Mouse (Mus musculus) kidney, embryonic 15.5 days (tissue): ENCODE results near the gene Cnpy1. TPM values are rescaled to one million over a fixed set of nuclear protein-coding genes. Genes with fewer than 3 reads are reported as not detected.

Experiments
- ATAC-seq: fragments of 200-750 bp; cut with Nextera tagmentation; replicated peaks from 2 replicates; pipeline ENCODE4 v1.8.0; 2017; ENCODE audit warnings: moderate TSS enrichment; ENCODE audit not compliant: low FRiP score
- H3K27ac ChIP-seq: fragments of 300-500 bp; sonication (generic); 2 replicates; pipeline ENCODE4 v1.5.1; 2015; ENCODE audit warnings: mild to moderate bottlenecking, inconsistent platforms
- H3K27me3 ChIP-seq: fragments of 300-500 bp; sonication (generic); 2 replicates; pipeline ENCODE4 v1.6.1; 2015; ENCODE audit warnings: inconsistent platforms
- H3K36me3 ChIP-seq: fragments of 300-500 bp; sonication (generic); 2 replicates; pipeline ENCODE4 v1.6.1; 2015; ENCODE audit warnings: inconsistent platforms
- H3K4me1 ChIP-seq: fragments of 300-500 bp; sonication (generic); 2 replicates; pipeline ENCODE4 v1.6.1; 2015; ENCODE audit warnings: inconsistent platforms
- H3K4me2 ChIP-seq: fragments of 300-500 bp; sonication (generic); 2 replicates; pipeline ENCODE4 v1.6.1; 2015; ENCODE audit warnings: moderate library complexity, mild to moderate bottlenecking, inconsistent platforms
- H3K4me3 ChIP-seq: fragments of 300-500 bp; sonication (generic); replicated peaks from 2 replicates; pipeline ENCODE4 v1.5.1; 2015; ENCODE audit warnings: mild to moderate bottlenecking, inconsistent platforms
- H3K9ac ChIP-seq: fragments of 300-500 bp; sonication (generic); 2 replicates; pipeline ENCODE4 v1.6.1; 2015; ENCODE audit warnings: mild to moderate bottlenecking, inconsistent platforms
- H3K9me3 ChIP-seq: fragments of 300-500 bp; sonication (generic); replicated peaks from 2 replicates; pipeline ENCODE4 v1.6.1; 2016; ENCODE audit warnings: inconsistent platforms
- WGBS: fragments of 180-500 bp; shearing (Covaris S2); methylation state at CpG from one replicate; pipeline ENCODE4 v1.1.7; 2015; ENCODE audit warnings: mixed read lengths; 5-methylcytosine and 5-hydroxymethylcytosine counted together
- polyA plus RNA-seq: library from polyadenylated mRNA; unstranded; fragments of >200 nt; fragmentation: Nextera tagmentation; extraction: Ambion mirVana; gene quantifications from 2 replicates; pipeline ENCODE4 v1.2.1, GENCODE M21; 2015

Gene Cnpy1
- polyA plus RNA-seq = 0.16 and 0.17 TPM in 2 replicates

DNA sequence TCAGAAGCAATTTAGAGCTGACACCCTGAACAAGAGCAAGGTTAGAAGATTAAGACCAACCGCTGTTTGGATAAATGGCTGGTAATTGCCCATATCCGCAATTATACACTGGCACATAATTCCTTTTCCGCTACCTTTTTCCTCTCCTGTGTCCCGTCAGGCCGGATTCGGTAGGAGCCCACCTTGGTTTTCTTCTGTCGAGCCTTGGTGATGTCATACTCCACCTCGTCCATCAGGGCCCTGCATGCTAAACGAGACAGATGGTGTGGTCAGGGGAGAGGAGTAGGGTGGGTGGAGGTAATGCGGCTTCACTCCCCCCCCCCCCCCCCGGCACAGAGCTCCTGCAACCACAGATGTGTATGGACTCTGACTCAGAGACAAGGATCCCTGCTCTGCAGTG is at the start of gene Cnpy1:
TSS of gene Cnpy1 (minus strand) at position 233 of the 400 bp plus-strand sequence.
- Histone ChIP-seq H3K36me3 (no peaks in the 10 kb centered on the region), H3K9ac (no peak within 1 kb of the TSS), H3K27me3 (no peaks in the 10 kb centered on the region), H3K4me1 (no peaks in the 10 kb centered on the region), H3K27ac (no peak within 1 kb of the TSS), H3K4me3 (no peak within 1 kb of the TSS), H3K4me2 (no peak within 1 kb of the TSS), H3K9me3 (no peaks in the 10 kb centered on the region)
- WGBS = 70% methylated on average over 11 of the region's 11 CpGs
- no peak for ATAC-seq

DNA sequence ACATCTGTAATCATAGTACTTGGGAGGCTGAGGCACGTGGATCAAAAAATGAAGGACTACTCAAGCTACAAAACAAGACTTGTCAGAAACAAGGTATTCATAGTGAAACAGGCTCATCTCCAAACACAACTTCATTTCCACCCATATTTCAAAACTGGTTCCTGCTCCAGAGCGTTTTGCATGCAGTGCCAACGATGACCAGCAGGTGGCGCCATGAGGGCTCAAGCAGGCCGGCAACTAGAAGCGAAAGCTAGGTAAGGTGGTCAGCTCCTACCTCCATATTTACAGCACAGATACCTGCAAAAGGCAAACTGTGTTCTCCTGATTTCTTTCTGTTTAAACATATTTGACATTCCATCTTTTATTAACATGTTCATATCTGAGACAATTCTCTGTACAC is 48.4 kb upstream of the Cnpy1 start:
- Histone ChIP-seq H3K27ac (no peak overlapping the region), H3K4me1 (peaks cover 7% of the 10 kb centered on the region; the same call in 1 of the 2 replicates), H3K4me2 (no peak overlapping the region), H3K36me3 (no peaks in the 10 kb centered on the region), H3K27me3 (no peaks in the 10 kb centered on the region), H3K9me3 (no peaks in the 10 kb centered on the region), H3K9ac (no peak overlapping the region), H3K4me3 (no peak overlapping the region)
- 8% methylated on average over 6 of the region's 6 CpGs for WGBS
- ATAC-seq = no peak

DNA sequence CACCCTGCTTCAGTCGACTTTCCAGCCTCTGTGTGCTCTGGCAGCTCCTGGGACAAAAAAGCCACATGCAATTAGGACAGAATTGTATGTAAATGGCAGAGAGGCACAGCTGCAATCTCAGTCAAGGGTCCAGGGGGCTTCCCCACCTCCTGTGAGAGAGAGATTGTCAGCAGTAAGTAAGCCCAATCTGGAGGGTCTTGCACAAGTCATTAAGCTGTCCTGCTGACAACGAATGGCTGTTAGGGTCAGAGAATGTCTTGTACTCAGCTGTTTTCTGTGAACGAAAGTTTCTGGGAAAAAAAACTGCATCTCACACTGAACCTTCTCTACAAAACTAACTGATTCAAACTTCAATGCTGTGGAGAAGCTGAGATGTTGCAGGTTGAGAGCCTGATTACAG is 46.7 kb upstream of the Cnpy1 start:
- Histone ChIP-seq H3K27me3 (no peaks in the 10 kb centered on the region), H3K27ac (no peak overlapping the region), H3K36me3 (no peaks in the 10 kb centered on the region), H3K4me3 (no peak overlapping the region), H3K9me3 (no peaks in the 10 kb centered on the region), H3K4me1 (peaks cover 7% of the 10 kb centered on the region; the same call in 1 of the 2 replicates), H3K9ac (no peak overlapping the region), H3K4me2 (no peak overlapping the region)
- peak; percentile 58; the same call in 1 of the 2 replicates for ATAC-seq
- WGBS = 13% methylated on average over 3 of the region's 3 CpGs

GRCm38 (mm10) chr5:28291118-28291850 is 45.7 kb upstream of the Cnpy1 start:
- Histone ChIP-seq H3K36me3 (no peaks in the 10 kb centered on the region), H3K27ac (no peak overlapping the region), H3K4me1 (peaks cover 7% of the 10 kb centered on the region; the same call in 1 of the 2 replicates), H3K4me2 (no peak overlapping the region), H3K4me3 (no peak overlapping the region), H3K9me3 (no peaks in the 10 kb centered on the region), H3K9ac (no peak overlapping the region), H3K27me3 (no peaks in the 10 kb centered on the region)
- no peak for ATAC-seq
- 66% methylated on average over 5 of the region's 5 CpGs for WGBS

- no peak overlapping the region for H3K4me2 ChIP-seq
- 63% methylated on average over 1 of the region's 1 CpGs for WGBS
- H3K36me3 ChIP-seq = no peaks in the 10 kb centered on the region
- ATAC-seq = no peak
- no peak overlapping the region for H3K4me3 ChIP-seq
- H3K27ac ChIP-seq = no peak overlapping the region
- H3K9me3 ChIP-seq = no peaks in the 10 kb centered on the region
- H3K9ac ChIP-seq = no peak overlapping the region
- H3K4me1 ChIP-seq = peaks cover 7% of the 10 kb centered on the region; the same call in 1 of the 2 replicates
- no peaks in the 10 kb centered on the region for H3K27me3 ChIP-seq
These were observed 45.0 kb upstream of the Cnpy1 start for GRCm38 (mm10) chr5:28290630-28291029.

DNA sequence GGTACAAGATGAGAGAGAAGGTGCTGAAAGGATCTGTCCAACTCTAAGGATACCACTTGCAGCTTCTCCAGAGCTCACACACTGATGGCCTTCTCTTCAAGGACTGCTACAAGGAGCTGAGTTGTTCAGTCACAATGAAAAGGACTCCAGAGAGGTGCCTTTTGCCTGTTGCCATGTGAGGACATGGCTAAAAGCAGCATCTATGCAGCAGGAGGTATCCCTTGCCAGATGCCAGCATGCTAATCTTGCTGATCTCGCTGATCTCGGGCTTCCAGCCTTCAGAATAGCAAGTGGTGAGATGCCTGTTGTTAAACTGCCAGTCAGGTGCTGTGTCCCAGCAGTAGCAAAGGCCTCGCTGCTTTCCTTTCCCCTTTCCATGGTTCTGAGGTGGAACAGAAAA is 43.5 kb upstream of the Cnpy1 start:
- WGBS = 38% methylated on average over 3 of the region's 3 CpGs
- no peak overlapping the region for H3K9ac ChIP-seq
- no peaks in the 10 kb centered on the region for H3K27me3 ChIP-seq
- no peaks in the 10 kb centered on the region for H3K9me3 ChIP-seq
- peaks cover 7% of the 10 kb centered on the region; the same call in 1 of the 2 replicates for H3K4me1 ChIP-seq
- H3K4me2 ChIP-seq = no peak overlapping the region
- no peaks in the 10 kb centered on the region for H3K36me3 ChIP-seq
- H3K4me3 ChIP-seq = no peak overlapping the region
- H3K27ac ChIP-seq = no peak overlapping the region
- ATAC-seq = no peak

- Histone ChIP-seq H3K27me3 (no peaks in the 10 kb centered on the region), H3K4me3 (no peak overlapping the region), H3K27ac (no peak overlapping the region), H3K9me3 (no peaks in the 10 kb centered on the region), H3K36me3 (no peaks in the 10 kb centered on the region), H3K4me1 (no peaks in the 10 kb centered on the region), H3K4me2 (no peak overlapping the region), H3K9ac (no peak overlapping the region)
- 68% methylated on average over 2 of the region's 2 CpGs for WGBS
- ATAC-seq = no peak
These were observed 31.7 kb upstream of the Cnpy1 start for GRCm38 (mm10) chr5:28277279-28277678.

DNA sequence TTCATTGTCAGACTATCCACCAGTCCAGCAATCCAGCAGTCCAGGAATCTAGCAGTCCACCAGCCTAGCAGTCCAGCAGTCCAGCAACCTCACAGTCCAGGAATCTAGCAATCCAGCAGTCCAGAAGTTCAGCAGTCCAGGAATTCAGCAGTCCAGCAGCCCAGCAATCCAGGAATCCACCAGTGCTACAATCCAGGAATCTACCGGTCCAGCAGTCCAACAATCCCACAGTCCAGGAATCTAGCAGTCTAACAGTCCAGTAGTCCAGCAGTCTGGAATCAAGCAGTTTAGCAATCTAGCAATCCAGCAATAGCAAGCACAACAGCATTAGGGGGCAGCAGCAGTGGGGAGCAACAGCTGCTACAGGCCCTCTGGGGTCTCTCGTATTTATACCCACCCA is 27.2 kb upstream of the Cnpy1 start:
- no peaks in the 10 kb centered on the region for H3K4me1 ChIP-seq
- no peaks in the 10 kb centered on the region for H3K36me3 ChIP-seq
- WGBS = 83% methylated on average over 2 of the region's 2 CpGs
- no peak overlapping the region for H3K4me2 ChIP-seq
- no peak overlapping the region for H3K27ac ChIP-seq
- no peak overlapping the region for H3K9ac ChIP-seq
- no peak for ATAC-seq
- no peaks in the 10 kb centered on the region for H3K27me3 ChIP-seq
- no peaks in the 10 kb centered on the region for H3K9me3 ChIP-seq
- H3K4me3 ChIP-seq = no peak overlapping the region

- no peak overlapping the region for H3K9ac ChIP-seq
- no peak overlapping the region for H3K27ac ChIP-seq
- H3K9me3 ChIP-seq = no peaks in the 10 kb centered on the region
- no peak overlapping the region for H3K4me2 ChIP-seq
- WGBS = 50% methylated on average over 6 of the region's 6 CpGs
- H3K27me3 ChIP-seq = no peaks in the 10 kb centered on the region
- H3K4me3 ChIP-seq = no peak overlapping the region
- H3K4me1 ChIP-seq = no peaks in the 10 kb centered on the region
- no peaks in the 10 kb centered on the region for H3K36me3 ChIP-seq
- ATAC-seq = no peak
These were observed 23.9 kb upstream of the Cnpy1 start for GRCm38 (mm10) chr5:28269469-28269991.

DNA sequence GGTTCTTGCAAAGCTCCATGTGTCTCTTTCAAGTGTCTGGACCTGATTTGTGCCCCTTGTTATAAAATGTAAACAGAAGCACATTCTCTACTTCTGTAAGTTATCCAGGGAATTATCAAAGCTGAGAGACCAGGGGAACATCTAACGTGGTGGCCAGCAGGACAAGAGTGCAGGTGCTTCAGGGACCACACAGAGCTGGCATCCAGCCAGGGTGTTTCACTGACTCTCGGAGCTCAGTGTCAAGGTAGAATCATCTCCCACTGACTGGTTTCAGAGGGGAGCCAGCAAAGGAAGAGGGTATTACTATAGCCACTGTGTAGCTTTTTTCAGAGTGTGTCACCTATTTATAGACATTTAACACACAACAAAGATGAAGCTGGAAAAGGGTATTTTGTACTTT is 22.0 kb upstream of the Cnpy1 start:
- Histone ChIP-seq H3K4me3 (no peak overlapping the region), H3K36me3 (no peaks in the 10 kb centered on the region), H3K27me3 (no peaks in the 10 kb centered on the region), H3K9ac (no peak overlapping the region), H3K4me1 (no peaks in the 10 kb centered on the region), H3K4me2 (no peak overlapping the region), H3K9me3 (no peaks in the 10 kb centered on the region), H3K27ac (no peak overlapping the region)
- WGBS = 47% methylated on average over 2 of the region's 2 CpGs
- ATAC-seq = no peak

DNA sequence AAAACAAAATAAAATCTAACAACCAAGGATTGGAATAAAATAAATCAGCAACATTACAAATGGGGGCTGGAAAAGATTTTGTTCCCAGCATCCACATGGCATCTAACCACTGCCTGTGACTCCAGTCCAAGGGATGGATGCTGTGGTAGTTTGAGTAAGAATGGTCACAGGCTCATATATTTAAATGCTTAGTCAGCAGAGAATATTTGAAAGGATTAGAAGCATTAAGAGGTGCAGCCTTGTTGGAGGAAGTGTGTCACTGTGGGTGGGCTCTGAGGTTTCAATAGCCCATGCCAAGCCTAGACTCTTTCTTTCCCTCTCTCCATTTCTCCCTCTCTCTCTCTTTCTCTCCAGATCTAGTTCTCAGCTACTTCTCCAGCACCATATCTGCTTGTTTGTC is 20.0 kb upstream of the Cnpy1 start:
- Histone ChIP-seq H3K27ac (no peak overlapping the region), H3K4me1 (no peaks in the 10 kb centered on the region)
- ATAC-seq = no peak

GRCm38 (mm10) chr5:28263852-28264251 is 18.2 kb upstream of the Cnpy1 start:
- Histone ChIP-seq H3K9me3 (no peaks in the 10 kb centered on the region), H3K27me3 (no peaks in the 10 kb centered on the region), H3K27ac (no peak overlapping the region), H3K9ac (no peak overlapping the region), H3K4me3 (no peak overlapping the region), H3K36me3 (no peaks in the 10 kb centered on the region), H3K4me2 (no peak overlapping the region), H3K4me1 (no peaks in the 10 kb centered on the region)
- 32% methylated on average over 1 of the region's 1 CpGs for WGBS
- no peak for ATAC-seq

More for the DNA sequence above, 20.0 kb upstream of the Cnpy1 start:
- H3K36me3 ChIP-seq = no peaks in the 10 kb centered on the region
- H3K27me3 ChIP-seq = no peaks in the 10 kb centered on the region
- no peak overlapping the region for H3K4me2 ChIP-seq
- H3K9ac ChIP-seq = no peak overlapping the region
- no peaks in the 10 kb centered on the region for H3K9me3 ChIP-seq
- H3K4me3 ChIP-seq = no peak overlapping the region

- H3K4me1 ChIP-seq = no peaks in the 10 kb centered on the region
- no peak for ATAC-seq
- H3K36me3 ChIP-seq = no peaks in the 10 kb centered on the region
- no peaks in the 10 kb centered on the region for H3K27me3 ChIP-seq
- H3K9ac ChIP-seq = no peak overlapping the region
- no peak overlapping the region for H3K4me2 ChIP-seq
- H3K27ac ChIP-seq = no peak overlapping the region
- H3K4me3 ChIP-seq = no peak overlapping the region
- H3K9me3 ChIP-seq = no peaks in the 10 kb centered on the region
- 88% methylated on average over 5 of the region's 5 CpGs for WGBS
These were observed 16.5 kb upstream of the Cnpy1 start for GRCm38 (mm10) chr5:28262070-28262469.
